Mouse (Mus musculus): ENCODE results near the gene Cbx2.

DNA sequence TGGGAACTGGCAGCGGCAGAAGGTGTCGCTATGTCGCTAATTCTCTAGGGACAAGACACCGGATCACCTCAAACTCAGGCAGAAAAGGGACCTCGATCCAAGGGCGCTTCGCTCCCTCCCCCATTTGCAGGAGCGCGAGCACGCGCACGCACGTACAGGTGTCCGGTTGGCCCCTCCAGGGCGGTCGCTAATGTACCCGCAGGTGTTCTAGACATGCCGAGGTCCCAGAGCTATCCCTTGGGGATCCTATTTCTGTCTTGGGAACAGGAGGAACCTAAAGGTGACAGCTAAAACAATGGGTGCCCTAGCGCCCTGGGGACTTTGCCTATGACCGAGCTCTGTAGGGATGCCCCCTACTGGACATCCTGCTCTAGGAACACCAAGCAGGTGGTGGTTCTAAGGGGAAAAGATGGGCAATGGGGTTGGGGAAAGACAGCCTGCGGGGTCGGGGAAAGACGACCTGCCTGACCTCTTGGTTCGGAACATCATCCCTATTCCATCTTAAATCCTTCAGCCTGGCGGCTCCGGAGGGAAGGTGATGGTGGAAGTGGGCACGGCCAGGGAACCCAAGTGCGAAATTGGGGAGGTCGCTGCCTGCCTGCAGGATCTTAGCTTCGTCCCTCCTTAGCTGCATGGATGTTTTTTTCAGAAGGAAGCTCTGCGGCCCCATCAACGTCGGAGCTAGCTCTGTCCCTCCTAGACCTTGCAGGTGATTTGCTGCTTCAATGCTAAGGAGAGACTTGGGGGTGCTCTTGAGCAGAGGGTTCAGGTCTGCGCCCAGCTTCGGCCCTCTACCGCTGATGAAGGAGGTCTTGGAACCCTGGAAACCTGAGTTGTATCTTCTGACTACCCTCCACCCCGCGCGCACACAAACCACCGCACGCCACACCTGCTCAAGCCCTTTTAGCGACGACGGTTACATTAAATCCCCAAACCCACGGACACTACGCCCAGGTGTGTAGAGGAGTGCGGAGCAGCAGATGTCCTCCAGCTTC is 31.9 kb downstream of the Cbx2 start:
- TF ChIP-seq CTCF (IDR thresholded peaks at IDR 0.05; ENCODE audit: low read depth, low read length) (peak; percentile 75), POLR2A (IDR thresholded peaks at IDR 0.05; ENCODE audit: extremely low read depth, insufficient read depth, low read length) (no peak)

All from liver, adult 2 months (tissue).